Mouse (Mus musculus) c-Kit-positive CD71-positive TER-119-negative erythroid progenitor cells, embryonic 14.5 days (primary cell): ENCODE data around the gene Ncapg.

Experiments used
- DNase-seq: peaks from one replicate; pipeline ENCODE4 v3.0.0-alpha.2; 2013; ENCODE audit warnings: low read depth

Ncapg gene

GRCm38 (mm10) chr5:45706811-45707210 lies 37.1 kb downstream of the Ncapg start:
- no peak for DNase-seq

GRCm38 (mm10) chr5:45709653-45710052 lies 39.9 kb downstream of the Ncapg start:
- no peak for DNase-seq

GRCm38 (mm10) chr5:45718848-45719488 lies 49.2 kb downstream of the Ncapg start:
- no peak for DNase-seq

GRCm38 (mm10) chr5:45733751-45734150 lies 64.0 kb downstream of the Ncapg start:
- DNase-seq, result no peak

- DNase-seq, result no peak
Observed at GRCm38 (mm10) chr5:45737911-45738310, 68.2 kb downstream of the Ncapg start.
